Mouse (Mus musculus): ENCODE measurements around the gene Krt73. TPM values are rescaled to one million over a fixed set of nuclear protein-coding genes. Genes with fewer than 3 reads are reported as not detected.

Krt73 gene
- not detected for polyA plus RNA-seq (2014; fragmentation: Illumina TruSeq; extraction: RNeasy Lipid Tissue Mini Kit (QIAGEN cat#74804); ENCODE audit: low read depth, low replicate concordance)

GRCm38 (mm10) chr15:101802296-101802835 lies at the start of gene Krt73:
TSS of gene Krt73 (minus strand) at chr15:101802346.

DNA sequence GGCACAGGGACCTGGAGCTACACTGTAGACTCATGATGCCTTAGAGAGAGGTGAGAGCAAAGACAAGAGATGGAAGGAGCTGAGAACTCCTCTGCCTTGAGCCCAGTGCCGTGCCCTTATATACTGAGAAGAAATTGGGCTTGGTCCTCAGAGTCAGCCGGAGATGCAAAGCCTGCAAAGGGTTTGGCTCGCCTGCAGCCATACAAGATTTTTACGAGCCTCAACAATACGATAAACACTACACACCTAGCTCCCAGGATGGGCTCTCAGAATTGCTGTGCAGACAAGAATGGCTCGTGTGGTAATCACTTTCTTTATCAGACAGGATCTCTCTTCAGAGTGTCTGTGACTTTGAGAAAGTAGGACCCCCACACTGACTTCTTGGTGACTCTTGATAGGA lies 48.5 kb upstream of the Krt73 start, which contains the start of gene Krt1:
Gene Krt1 (minus strand): TSS at position 101 of the 400 bp plus-strand sequence.

GRCm38 (mm10) chr15:101817875-101818274 lies 15.7 kb upstream of the Krt73 start, which contains the start of gene Krt2:
TSS of gene Krt2 (minus strand) at chr15:101818169.

GRCm38 (mm10) chr15:101786360-101786759 lies 15.8 kb downstream of the Krt73 start, which contains the start of gene Krt72:
TSS of gene Krt72 (minus strand) at chr15:101786460.

Other genes with a start within 250 kb of the Krt73 start
- not detected for gene Krt90, start 239.4 kb downstream of the Krt73 start, polyA plus RNA-seq (2014; fragmentation: Illumina TruSeq; extraction: RNeasy Lipid Tissue Mini Kit (QIAGEN cat#74804); ENCODE audit: low read depth, low replicate concordance)
- not detected for gene Krt75, start 228.4 kb downstream of the Krt73 start, polyA plus RNA-seq (2014; fragmentation: Illumina TruSeq; extraction: RNeasy Lipid Tissue Mini Kit (QIAGEN cat#74804); ENCODE audit: low read depth, low replicate concordance)
- gene Gm5414, start 174.2 kb downstream of the Krt73 start, polyA plus RNA-seq (2014; fragmentation: Illumina TruSeq; extraction: RNeasy Lipid Tissue Mini Kit (QIAGEN cat#74804); ENCODE audit: low read depth, low replicate concordance): not detected
- gene Gm5478, start 155.0 kb downstream of the Krt73 start, polyA plus RNA-seq (2014; fragmentation: Illumina TruSeq; extraction: RNeasy Lipid Tissue Mini Kit (QIAGEN cat#74804); ENCODE audit: low read depth, low replicate concordance): not detected
- not detected for gene Krt6b, start 122.1 kb downstream of the Krt73 start, polyA plus RNA-seq (2014; fragmentation: Illumina TruSeq; extraction: RNeasy Lipid Tissue Mini Kit (QIAGEN cat#74804); ENCODE audit: low read depth, low replicate concordance)
- gene Krt6a, start 108.0 kb downstream of the Krt73 start, polyA plus RNA-seq (2014; fragmentation: Illumina TruSeq; extraction: RNeasy Lipid Tissue Mini Kit (QIAGEN cat#74804); ENCODE audit: low read depth, low replicate concordance): not detected
- 39.6 TPM for gene Krt5, start 89.4 kb downstream of the Krt73 start, polyA plus RNA-seq (2014; fragmentation: Illumina TruSeq; extraction: RNeasy Lipid Tissue Mini Kit (QIAGEN cat#74804); ENCODE audit: low read depth, low replicate concordance)
- not detected for gene Krt71, start 59.2 kb downstream of the Krt73 start, polyA plus RNA-seq (2014; fragmentation: Illumina TruSeq; extraction: RNeasy Lipid Tissue Mini Kit (QIAGEN cat#74804); ENCODE audit: low read depth, low replicate concordance)
- not detected for gene Krt72, start 15.9 kb downstream of the Krt73 start, polyA plus RNA-seq (2014; fragmentation: Illumina TruSeq; extraction: RNeasy Lipid Tissue Mini Kit (QIAGEN cat#74804); ENCODE audit: low read depth, low replicate concordance)
- not detected for gene Krt2, start 15.8 kb upstream of the Krt73 start, polyA plus RNA-seq (2014; fragmentation: Illumina TruSeq; extraction: RNeasy Lipid Tissue Mini Kit (QIAGEN cat#74804); ENCODE audit: low read depth, low replicate concordance)
- not detected for gene Krt1, start 48.4 kb upstream of the Krt73 start, polyA plus RNA-seq (2014; fragmentation: Illumina TruSeq; extraction: RNeasy Lipid Tissue Mini Kit (QIAGEN cat#74804); ENCODE audit: low read depth, low replicate concordance)
- not detected for gene Krt77, start 67.4 kb upstream of the Krt73 start, polyA plus RNA-seq (2014; fragmentation: Illumina TruSeq; extraction: RNeasy Lipid Tissue Mini Kit (QIAGEN cat#74804); ENCODE audit: low read depth, low replicate concordance)
- not detected for gene Krt76, start 90.6 kb upstream of the Krt73 start, polyA plus RNA-seq (2014; fragmentation: Illumina TruSeq; extraction: RNeasy Lipid Tissue Mini Kit (QIAGEN cat#74804); ENCODE audit: low read depth, low replicate concordance)
- gene Krt4, start 122.4 kb upstream of the Krt73 start, polyA plus RNA-seq (2014; fragmentation: Illumina TruSeq; extraction: RNeasy Lipid Tissue Mini Kit (QIAGEN cat#74804); ENCODE audit: low read depth, low replicate concordance): not detected
- 1.6 TPM for gene Krt79, start 138.0 kb upstream of the Krt73 start, polyA plus RNA-seq (2014; fragmentation: Illumina TruSeq; extraction: RNeasy Lipid Tissue Mini Kit (QIAGEN cat#74804); ENCODE audit: low read depth, low replicate concordance)
- 0.19 TPM for gene Krt78, start 151.9 kb upstream of the Krt73 start, polyA plus RNA-seq (2014; fragmentation: Illumina TruSeq; extraction: RNeasy Lipid Tissue Mini Kit (QIAGEN cat#74804); ENCODE audit: low read depth, low replicate concordance)
- 197 TPM for gene Krt8, start 202.1 kb upstream of the Krt73 start, polyA plus RNA-seq (2014; fragmentation: Illumina TruSeq; extraction: RNeasy Lipid Tissue Mini Kit (QIAGEN cat#74804); ENCODE audit: low read depth, low replicate concordance)
- gene Krt18, start 225.8 kb upstream of the Krt73 start, polyA plus RNA-seq (2014; fragmentation: Illumina TruSeq; extraction: RNeasy Lipid Tissue Mini Kit (QIAGEN cat#74804); ENCODE audit: low read depth, low replicate concordance): 277 TPM

Measured in adipose tissue, adult 10 weeks (tissue).